Mouse (Mus musculus): Measurements from ENCODE around the gene Ap1m2. TPM values are rescaled to one million over a fixed set of nuclear protein-coding genes. Genes with fewer than 3 reads are reported as not detected.
"Not testable (repeated sequence)": the region's sequence is repeated elsewhere in the genome, so short reads cannot be mapped to it uniquely, and the experiment has no call there.

The Ap1m2 gene
- polyA plus RNA-seq, 1 experiment from 2014 or later: 22.3 TPM

DNA sequence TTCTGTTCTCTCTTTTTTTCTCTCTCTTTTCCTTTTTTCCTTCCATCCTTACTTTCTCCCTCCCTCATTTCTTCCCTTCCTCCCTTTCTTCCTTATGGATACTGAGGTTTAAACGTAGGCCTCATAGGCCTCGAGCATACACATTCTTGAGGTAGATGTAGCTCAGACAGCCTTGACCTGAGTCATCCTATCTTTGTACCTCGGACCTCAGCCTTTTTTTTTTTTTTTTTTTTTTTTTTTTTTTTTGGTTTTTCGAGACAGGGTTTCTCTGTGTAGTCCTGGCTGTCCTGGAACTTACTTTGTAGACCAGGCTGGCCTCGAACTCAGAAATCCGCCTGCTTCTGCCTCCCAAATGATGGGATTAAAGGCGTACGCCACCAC, 10.8 kb upstream of the Ap1m2 start:
- not testable (repeated sequence) for ATAC-seq (ENCODE audit: insufficient number of reproducible peaks, insufficient read depth, low FRiP score, low TSS enrichment, low read depth); H3K4me3 ChIP-seq; H3K27me3 ChIP-seq; H3K4me2 ChIP-seq; H3K9ac ChIP-seq; H3K9me3 ChIP-seq; H3K27ac ChIP-seq
- 86% methylated on average over 8 of the region's 8 CpGs for WGBS
- peaks cover 12% of the 10 kb centered on the region; the same call in 1 of the 2 replicates for H3K36me3 ChIP-seq
- H3K4me1 ChIP-seq: peaks cover 17% of the 10 kb centered on the region

DNA sequence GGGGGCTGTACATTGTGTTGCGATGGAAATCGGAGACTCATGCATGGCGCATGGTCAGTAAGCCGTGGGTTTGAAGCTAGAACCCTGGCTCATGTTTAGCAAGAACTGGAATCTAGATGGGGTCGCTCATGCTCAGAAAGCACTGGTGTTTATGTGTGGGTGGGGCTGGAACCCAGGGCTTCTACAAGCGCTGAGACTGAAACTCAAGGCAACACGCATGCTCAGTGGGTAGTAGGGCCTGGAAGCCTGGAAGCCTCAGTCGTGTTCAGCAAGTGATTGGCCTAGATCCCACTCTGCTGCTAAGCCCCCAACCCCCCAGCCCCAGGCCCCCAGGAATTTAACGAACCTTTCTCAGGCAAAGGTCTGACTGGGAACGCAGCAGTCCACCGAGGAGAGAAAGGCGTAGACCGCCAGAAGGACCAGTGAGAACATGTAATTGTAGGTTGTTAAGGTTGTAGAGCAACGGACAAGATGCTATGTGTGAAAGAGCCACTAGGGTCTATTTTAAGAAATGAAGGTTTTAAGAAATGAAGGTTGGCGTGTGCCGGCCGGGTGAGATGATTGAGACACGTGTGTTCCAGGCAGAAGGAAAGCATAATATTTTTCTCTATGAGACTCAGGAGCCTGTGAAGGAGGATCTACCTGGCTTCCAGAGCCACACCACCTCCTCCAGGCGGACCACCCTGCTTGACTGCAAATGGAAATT, 10.2 kb upstream of the Ap1m2 start:
- Histone ChIP-seq H3K4me1 (peaks cover 17% of the 10 kb centered on the region), H3K4me3 (peak overlapping the region; percentile 81), H3K9ac (peak overlapping the region; percentile 88), H3K9me3 (no peaks in the 10 kb centered on the region), H3K36me3 (peaks cover 12% of the 10 kb centered on the region; the same call in 1 of the 2 replicates), H3K27me3 (no peaks in the 10 kb centered on the region), H3K4me2 (peak overlapping the region; percentile 94), H3K27ac (no peak overlapping the region)
- WGBS: 85% methylated on average over 19 of the region's 19 CpGs
- no peak for ATAC-seq (ENCODE audit: insufficient number of reproducible peaks, insufficient read depth, low FRiP score, low TSS enrichment, low read depth)

DNA sequence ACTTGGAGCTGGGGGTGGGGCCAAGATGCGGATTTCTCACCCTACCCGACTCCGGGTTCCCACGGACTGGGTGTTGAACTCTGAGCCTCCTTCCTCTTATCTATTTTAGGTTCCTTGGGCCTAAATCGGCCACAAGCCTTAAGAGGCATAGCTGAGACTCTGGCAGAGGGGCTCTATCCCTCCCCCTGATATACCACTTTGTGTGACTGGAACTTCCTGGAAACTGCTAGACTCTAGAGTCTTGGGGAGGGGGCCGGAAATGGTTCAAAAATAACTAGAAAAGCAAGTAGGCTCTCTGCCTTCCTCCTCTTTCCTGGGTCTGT, 9.3 kb upstream of the Ap1m2 start:
- Histone ChIP-seq H3K27me3 (no peaks in the 10 kb centered on the region), H3K9me3 (no peaks in the 10 kb centered on the region), H3K27ac (0 out of 2 replicates have a peak overlapping the region, but pooled peaks have one; percentile 28), H3K4me3 (peak overlapping the region; percentile 81), H3K4me1 (peaks cover 17% of the 10 kb centered on the region), H3K4me2 (peak overlapping the region; percentile 94), H3K9ac (peak overlapping the region; percentile 88), H3K36me3 (peaks cover 10% of the 10 kb centered on the region; the same call in 1 of the 2 replicates)
- WGBS: 11% methylated on average over 6 of the region's 6 CpGs
- ATAC-seq (ENCODE audit: insufficient number of reproducible peaks, insufficient read depth, low FRiP score, low TSS enrichment, low read depth): no peak

DNA sequence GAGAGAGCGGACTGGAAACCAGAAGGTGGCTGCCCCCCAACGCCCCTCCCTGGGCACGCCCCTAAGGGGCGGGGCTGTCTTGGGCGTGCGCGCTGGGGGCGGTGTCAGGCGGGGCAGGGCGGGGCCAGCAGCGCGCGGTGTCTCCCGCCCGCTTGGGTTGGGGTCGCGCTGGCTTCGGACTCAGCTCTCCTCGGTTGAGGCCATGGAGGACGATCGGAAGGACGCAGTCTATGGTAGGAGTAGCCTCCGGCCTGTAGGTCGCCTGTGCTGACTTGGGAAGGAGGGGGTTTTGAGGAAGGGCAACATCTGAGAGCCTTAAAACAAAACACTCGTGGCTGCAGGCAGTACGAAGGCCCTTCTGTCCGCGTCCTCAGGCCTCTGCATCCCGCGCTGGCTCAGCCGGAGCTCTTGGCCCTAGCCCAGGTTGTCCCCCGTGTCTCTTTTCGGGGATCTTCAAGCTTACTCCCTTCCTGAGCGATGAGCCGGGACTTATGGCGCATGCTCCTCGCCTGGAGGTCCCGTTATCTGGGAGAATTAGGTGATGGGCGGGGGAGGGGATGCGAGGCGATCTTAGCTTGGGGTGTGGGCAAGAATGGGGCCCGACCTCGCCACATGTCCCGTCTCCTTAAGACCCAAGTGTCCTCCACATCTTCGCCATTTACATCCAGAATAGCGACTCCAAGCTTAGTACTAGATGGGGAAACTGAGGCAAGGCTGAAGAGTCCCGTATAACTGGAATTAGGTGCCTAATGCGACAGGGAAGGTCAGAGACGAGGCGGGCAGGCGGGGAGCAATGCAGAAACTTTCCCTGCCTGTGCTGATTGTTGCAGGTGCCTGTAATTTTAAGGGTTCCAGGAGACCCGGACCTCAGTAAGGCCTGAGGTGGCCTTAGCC, 8.7 kb upstream of the Ap1m2 start, which contains the start of gene Slc44a2:
TSS of gene Slc44a2 (plus strand) at position 80 of the 894 bp plus-strand sequence.
- WGBS: 1% methylated on average over 52 of the region's 52 CpGs
- H3K27me3 ChIP-seq: no peaks in the 10 kb centered on the region
- H3K4me1 ChIP-seq: peaks cover 17% of the 10 kb centered on the region
- H3K4me2 ChIP-seq: peak within 1 kb of the TSS; percentile 94
- ATAC-seq (ENCODE audit: insufficient number of reproducible peaks, insufficient read depth, low FRiP score, low TSS enrichment, low read depth): peak; percentile 89
- peak within 1 kb of the TSS; percentile 81 for H3K4me3 ChIP-seq
- H3K9me3 ChIP-seq: no peaks in the 10 kb centered on the region
- peak within 1 kb of the TSS; percentile 88 for H3K9ac ChIP-seq
- peaks cover 8% of the 10 kb centered on the region; the same call in 1 of the 2 replicates for H3K36me3 ChIP-seq
- H3K27ac ChIP-seq: peak within 1 kb of the TSS; percentile 57

DNA sequence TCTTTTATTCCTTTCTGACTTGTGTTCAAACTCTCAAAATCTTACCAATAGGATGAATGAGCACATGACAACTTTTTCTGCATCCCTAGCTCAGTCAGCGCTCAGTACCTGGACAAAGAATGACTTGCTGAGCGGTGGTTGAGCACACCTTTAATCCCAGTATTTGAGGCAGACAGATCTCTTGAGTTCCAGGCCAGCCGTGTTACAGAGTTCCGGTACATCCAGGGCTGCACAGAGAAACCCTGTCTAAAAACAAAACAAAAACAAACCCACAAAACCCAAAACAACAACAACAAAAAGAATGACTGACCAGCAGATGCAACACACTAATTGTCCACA, 8.1 kb upstream of the Ap1m2 start:
- Histone ChIP-seq H3K4me1 (peaks cover 17% of the 10 kb centered on the region), H3K27ac (0 out of 2 replicates have a peak overlapping the region, but pooled peaks have one; percentile 16), H3K36me3 (peaks cover 8% of the 10 kb centered on the region; the same call in 1 of the 2 replicates), H3K9me3 (no peaks in the 10 kb centered on the region), H3K4me2 (peak overlapping the region; percentile 94), H3K27me3 (no peaks in the 10 kb centered on the region), H3K4me3 (peak overlapping the region; percentile 81), H3K9ac (peak overlapping the region; percentile 88)
- 0 out of 2 replicates have a peak, but pooled peaks have one; percentile 20 for ATAC-seq (ENCODE audit: insufficient number of reproducible peaks, insufficient read depth, low FRiP score, low TSS enrichment, low read depth)
- WGBS: 23% methylated on average over 4 of the region's 4 CpGs

DNA sequence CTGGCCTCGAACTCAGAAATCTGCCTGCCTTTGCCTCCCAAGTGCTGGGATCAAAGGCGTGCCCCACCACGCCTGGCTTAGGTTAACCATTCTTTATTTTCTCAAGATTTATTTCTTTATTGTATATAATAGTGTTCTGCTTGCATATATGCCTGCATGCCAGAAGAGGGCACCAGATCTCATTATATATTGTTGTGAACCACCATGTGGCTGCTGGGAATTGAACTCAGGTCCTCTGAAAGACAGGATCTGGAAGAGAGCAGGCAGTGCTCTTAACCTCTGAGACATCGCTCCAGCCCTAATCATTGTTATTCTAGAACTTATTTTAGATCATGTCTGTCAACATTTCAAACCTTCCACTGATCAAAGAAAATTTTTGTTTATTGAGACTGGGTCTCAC, 7.4 kb upstream of the Ap1m2 start:
- H3K4me2 ChIP-seq: no peak overlapping the region
- WGBS: 92% methylated on average over 4 of the region's 4 CpGs
- no peak for ATAC-seq (ENCODE audit: insufficient number of reproducible peaks, insufficient read depth, low FRiP score, low TSS enrichment, low read depth)

DNA sequence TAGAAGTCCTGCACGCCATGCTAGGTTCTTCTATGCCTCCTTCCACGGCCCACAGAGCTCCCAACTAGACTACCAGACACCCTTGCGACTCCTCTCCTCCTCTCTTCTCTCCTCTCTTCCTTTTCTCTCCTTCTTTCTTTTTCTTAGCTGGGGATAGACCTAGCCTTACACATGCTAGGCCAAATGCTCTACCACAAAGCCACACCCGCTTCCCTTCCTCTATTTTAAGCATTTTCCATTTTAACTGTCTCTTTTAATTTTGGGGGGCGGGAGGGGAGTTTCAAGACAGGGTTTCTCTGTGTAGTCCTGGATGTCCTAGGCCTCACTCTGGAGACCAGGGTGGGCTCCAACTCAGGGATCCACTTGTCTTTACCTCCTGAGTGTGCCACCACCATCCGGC, 6.7 kb upstream of the Ap1m2 start:
- Histone ChIP-seq H3K36me3 (no peaks in the 10 kb centered on the region), H3K4me1 (peaks cover 17% of the 10 kb centered on the region), H3K27ac (no peak overlapping the region), H3K4me3 (no peak overlapping the region), H3K27me3 (no peaks in the 10 kb centered on the region), H3K9ac (no peak overlapping the region), H3K9me3 (no peaks in the 10 kb centered on the region), H3K4me2 (no peak overlapping the region)
- no peak for ATAC-seq (ENCODE audit: insufficient number of reproducible peaks, insufficient read depth, low FRiP score, low TSS enrichment, low read depth)
- 92% methylated on average over 6 of the region's 6 CpGs for WGBS

More for the DNA sequence above, 7.4 kb upstream of the Ap1m2 start:
- Histone ChIP-seq H3K27ac (no peak overlapping the region), H3K9ac (no peak overlapping the region), H3K27me3 (no peaks in the 10 kb centered on the region), H3K36me3 (peaks cover under 1% of the 10 kb centered on the region; the same call in 1 of the 2 replicates), H3K4me1 (peaks cover 17% of the 10 kb centered on the region), H3K4me3 (no peak overlapping the region), H3K9me3 (no peaks in the 10 kb centered on the region)

DNA sequence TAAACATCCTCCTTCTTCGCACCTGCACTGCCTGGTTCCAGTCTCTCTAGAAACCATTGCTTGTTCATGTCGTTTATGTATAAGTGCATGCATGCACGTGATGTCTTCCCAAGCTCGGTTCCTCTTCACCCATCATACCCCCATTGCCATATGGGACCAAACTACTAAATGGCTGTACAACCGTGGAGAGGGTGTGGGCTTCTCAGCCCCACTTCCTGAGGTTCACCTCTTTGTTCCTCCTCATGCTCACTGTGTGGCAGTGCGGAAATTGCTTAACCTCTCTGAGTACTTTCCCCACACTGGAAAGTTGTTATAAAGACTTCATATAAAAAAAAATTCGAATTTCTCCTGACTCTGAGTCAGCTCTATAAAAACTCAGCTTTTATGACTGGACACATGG, 4.6 kb upstream of the Ap1m2 start:
- Histone ChIP-seq H3K9ac (no peak overlapping the region), H3K4me3 (no peak overlapping the region), H3K9me3 (no peaks in the 10 kb centered on the region), H3K4me1 (peaks cover 14% of the 10 kb centered on the region), H3K36me3 (no peaks in the 10 kb centered on the region), H3K27me3 (peaks cover 12% of the 10 kb centered on the region), H3K4me2 (no peak overlapping the region), H3K27ac (no peak overlapping the region)
- WGBS: 70% methylated on average over 7 of the region's 7 CpGs
- ATAC-seq (ENCODE audit: insufficient number of reproducible peaks, insufficient read depth, low FRiP score, low TSS enrichment, low read depth): no peak

DNA sequence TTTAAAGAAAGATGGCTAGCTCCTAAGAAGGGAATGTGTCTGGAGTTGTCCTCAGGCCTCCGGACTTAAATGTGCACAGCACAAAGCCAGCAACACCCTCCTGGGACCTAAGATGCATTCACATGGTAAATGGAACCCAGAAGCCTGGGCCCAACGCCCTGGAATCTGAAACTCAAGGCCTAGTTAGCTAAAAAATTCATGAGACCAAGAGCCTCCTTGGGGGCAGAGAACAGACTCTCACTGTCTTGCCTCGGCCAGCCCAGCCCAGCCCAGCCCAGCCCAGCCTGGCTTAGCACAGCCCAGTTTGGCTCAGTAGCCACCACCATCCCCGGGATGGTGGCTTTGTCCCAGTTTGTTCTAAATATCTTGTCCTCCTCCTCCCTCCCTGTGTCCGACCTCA, 3.3 kb upstream of the Ap1m2 start:
- 48% methylated on average over 5 of the region's 5 CpGs for WGBS
- Histone ChIP-seq H3K4me3 (no peak overlapping the region), H3K27me3 (peaks cover 19% of the 10 kb centered on the region), H3K9ac (no peak overlapping the region), H3K9me3 (no peaks in the 10 kb centered on the region), H3K4me1 (0 out of 2 replicates have a peak, but pooled peaks cover 7% of the 10 kb centered on the region), H3K4me2 (no peak overlapping the region), H3K27ac (0 out of 2 replicates have a peak overlapping the region, but pooled peaks have one; percentile 24), H3K36me3 (no peaks in the 10 kb centered on the region)
- ATAC-seq (ENCODE audit: insufficient number of reproducible peaks, insufficient read depth, low FRiP score, low TSS enrichment, low read depth): no peak

DNA sequence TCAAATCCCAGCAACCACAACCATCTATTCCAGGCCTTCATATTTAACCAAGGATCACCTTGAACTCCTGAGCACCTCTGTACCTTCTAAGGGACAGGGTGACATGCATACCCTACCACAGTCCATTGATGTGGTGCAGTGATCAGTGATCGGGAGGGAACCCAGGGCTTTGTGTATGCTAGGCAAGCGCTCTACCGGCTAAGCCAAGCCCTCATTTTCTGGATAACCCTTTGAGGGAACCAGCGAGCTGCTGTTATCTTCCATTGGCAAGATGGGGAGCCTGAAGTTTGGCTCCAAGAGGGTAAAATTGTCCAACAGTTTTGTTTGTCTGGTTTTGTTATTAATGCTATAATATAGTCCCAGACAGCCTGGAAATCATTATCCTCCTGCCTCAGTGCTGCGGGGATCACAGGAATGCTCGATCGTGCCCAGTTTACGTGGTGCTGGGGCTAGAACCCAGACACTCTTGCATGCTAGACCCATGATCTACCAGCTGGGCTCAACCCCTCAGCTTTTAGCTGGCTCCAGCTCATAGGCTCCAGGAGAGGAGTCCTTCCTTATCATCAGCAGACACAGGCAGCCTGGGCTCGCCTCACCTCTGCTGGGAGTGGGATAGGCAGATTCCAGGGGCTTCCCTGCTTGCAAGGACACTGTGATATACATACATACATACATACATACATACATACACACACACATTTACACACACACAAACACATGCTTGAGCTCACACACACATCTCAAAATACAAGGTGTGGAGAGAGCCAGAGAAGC, 2.4 kb upstream of the Ap1m2 start:
- WGBS: 79% methylated on average over 9 of the region's 9 CpGs

DNA sequence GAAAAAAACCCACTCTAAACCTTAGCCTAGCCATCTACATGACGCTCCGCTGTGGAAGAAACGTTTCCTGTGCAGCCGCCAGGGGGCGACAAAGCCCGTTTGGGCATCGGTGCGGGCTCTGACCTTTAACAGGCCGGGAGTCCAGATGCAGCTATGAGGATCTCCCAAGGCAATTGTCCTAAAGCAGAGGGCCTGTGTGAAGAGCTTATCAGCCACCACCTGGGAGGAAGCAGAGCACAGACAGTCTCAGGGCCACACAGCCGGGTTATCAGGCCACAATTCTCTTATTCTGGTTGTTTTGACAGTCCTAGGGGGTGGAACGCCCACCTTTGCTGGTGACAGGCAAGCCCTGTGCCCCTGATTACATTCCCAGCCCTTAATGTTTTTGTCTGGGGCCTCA, 1.3 kb upstream of the Ap1m2 start:
- Histone ChIP-seq H3K4me3 (no peak overlapping the region), H3K36me3 (no peaks in the 10 kb centered on the region), H3K4me2 (no peak overlapping the region), H3K27me3 (peaks cover 19% of the 10 kb centered on the region), H3K4me1 (0 out of 2 replicates have a peak, but pooled peaks cover 4% of the 10 kb centered on the region), H3K9me3 (no peaks in the 10 kb centered on the region), H3K9ac (no peak overlapping the region), H3K27ac (no peak overlapping the region)
- no peak for ATAC-seq (ENCODE audit: insufficient number of reproducible peaks, insufficient read depth, low FRiP score, low TSS enrichment, low read depth)
- WGBS: 8% methylated on average over 11 of the region's 11 CpGs

More for the DNA sequence above, 2.4 kb upstream of the Ap1m2 start:
- H3K36me3 ChIP-seq: no peaks in the 10 kb centered on the region
- no peak overlapping the region for H3K4me2 ChIP-seq
- H3K27ac ChIP-seq: no peak overlapping the region
- H3K27me3 ChIP-seq: peaks cover 19% of the 10 kb centered on the region
- H3K9ac ChIP-seq: no peak overlapping the region
- no peaks in the 10 kb centered on the region for H3K9me3 ChIP-seq
- H3K4me1 ChIP-seq: 0 out of 2 replicates have a peak, but pooled peaks cover 4% of the 10 kb centered on the region
- no peak for ATAC-seq (ENCODE audit: insufficient number of reproducible peaks, insufficient read depth, low FRiP score, low TSS enrichment, low read depth)
- H3K4me3 ChIP-seq: no peak overlapping the region
